Mouse (Mus musculus): ENCODE measurements around the gene Kpnb1. TPM values are rescaled to one million over a fixed set of nuclear protein-coding genes. Genes with fewer than 3 reads are reported as not detected.
A peak's percentile ranks its signal among the peaks of the same experiment; 100 is the strongest.

Kpnb1 gene
- total RNA-seq, 2 experiments from 2014 or later, result 108 to 120 TPM

DNA sequence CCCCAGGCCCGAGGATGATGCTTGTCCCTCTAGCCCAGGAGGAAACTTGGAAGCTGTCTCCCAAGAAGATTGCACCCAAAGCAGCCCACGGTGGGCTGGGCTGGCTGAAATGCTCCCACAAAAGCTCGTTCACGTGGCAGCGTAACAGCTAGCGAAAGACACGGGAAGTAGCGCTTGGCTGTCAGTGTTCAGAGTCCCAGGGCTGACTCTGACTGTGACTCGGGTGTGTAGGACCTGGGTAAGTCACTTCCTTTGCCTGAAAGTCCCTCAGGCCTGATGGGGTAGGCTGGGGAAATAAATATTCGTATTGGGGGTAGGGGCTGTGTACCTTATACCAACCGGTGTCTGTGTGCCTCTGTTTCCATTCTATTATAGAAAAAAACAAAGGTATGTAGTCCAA is 71.9 kb downstream of the Kpnb1 start:
- no peak for DNase-seq (ENCODE audit: extremely low spot score in 1 of 2, low spot score in 2 of 2)
- H3K4me3 ChIP-seq, result no peak overlapping the region

GRCm38 (mm10) chr11:97114671-97115601 is 72.7 kb downstream of the Kpnb1 start, which contains the start of gene Tbx21:
Gene Tbx21 (minus strand): TSS chr11:97115331.
- no peak for DNase-seq (ENCODE audit: extremely low spot score in 1 of 2, low spot score in 2 of 2)
- Histone ChIP-seq H3K27ac (no peak within 1 kb of the TSS), H3K4me3 (peak within 1 kb of the TSS; percentile 31)
- no peak for TF ChIP-seq CTCF (IDR thresholded peaks at IDR 0.05)
- intact Hi-C loops (cut with DNase I), result no loop called here

More for the DNA sequence above, 71.9 kb downstream of the Kpnb1 start:
- intact Hi-C loops (cut with DNase I), result no loop called here
- TF ChIP-seq CTCF (IDR thresholded peaks at IDR 0.05), result no peak
- H3K27ac ChIP-seq, result no peak overlapping the region

DNA sequence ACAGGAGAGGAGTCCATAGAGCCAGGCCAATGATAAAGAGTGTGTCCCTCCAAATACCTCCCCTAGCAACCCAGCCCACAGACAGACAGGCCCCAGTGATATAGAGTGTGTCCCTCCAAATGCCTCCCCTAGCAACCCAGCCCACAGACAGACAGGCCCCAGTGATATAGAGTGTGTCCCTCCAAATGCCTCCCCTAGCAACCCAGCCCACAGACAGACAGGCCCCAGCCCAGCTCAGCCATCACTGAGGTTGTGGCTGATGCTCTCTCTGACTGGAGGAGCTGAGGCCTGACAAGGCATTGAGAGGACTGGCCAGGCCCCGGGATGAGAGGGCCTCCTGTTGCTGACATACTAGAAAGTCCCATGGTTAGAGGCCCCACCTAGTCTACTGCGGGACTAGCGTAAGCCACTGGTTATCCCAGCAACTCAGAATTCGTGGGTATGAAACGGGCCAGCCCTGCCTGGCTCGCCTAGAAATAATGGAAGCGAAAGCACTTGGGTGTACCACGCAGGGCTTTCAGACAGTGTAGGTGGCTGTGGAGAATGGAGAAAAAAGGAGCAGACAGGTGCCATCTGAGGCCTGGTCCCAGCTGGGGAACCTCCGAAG is 75.1 kb downstream of the Kpnb1 start:
- no peak for TF ChIP-seq CTCF (IDR thresholded peaks at IDR 0.05)
- no peak overlapping the region for H3K27ac ChIP-seq
- no peak overlapping the region for H3K4me3 ChIP-seq
- DNase-seq (ENCODE audit: extremely low spot score in 1 of 2, low spot score in 2 of 2), result no peak
- intact Hi-C loops (cut with DNase I), result no loop called here

Small RNA genes within 50 kb of the gene (microRNA-seq; reads per million reads assigned to microRNA genes)
- gene Mir7235, result 0 to 0.24 reads per million in 2 experiments

Other genes starting within 250 kb of the Kpnb1 start
- 10 to 100 TPM; 40.0 to 40.2 TPM for gene Pnpo, start 243.9 kb downstream of the Kpnb1 start, total RNA-seq (2021)
- gene Sp2, start 204.9 kb downstream of the Kpnb1 start, total RNA-seq (2021), result 10 to 100 TPM; 12.6 to 15.2 TPM
- gene Sp6, start 174.5 kb downstream of the Kpnb1 start, total RNA-seq (2021), result 1 to 10 TPM in 1 of 2 experiments, under 1 TPM in 1; 0.91 to 1.8 TPM
- gene Scrn2, start 157.9 kb downstream of the Kpnb1 start, total RNA-seq (2021), result 1 to 10 TPM; 2.8 to 3.4 TPM
- under 1 TPM; 0.51 to 0.52 TPM for gene Lrrc46, start 146.5 kb downstream of the Kpnb1 start, total RNA-seq (2021)
- 10 to 100 TPM; 66.5 to 67.0 TPM for gene Mrpl10, start 146.3 kb downstream of the Kpnb1 start, total RNA-seq (2021)
- 10 to 100 TPM; 14.0 to 15.2 TPM for gene Osbpl7, start 137.3 kb downstream of the Kpnb1 start, total RNA-seq (2021)
- gene Tbx21, start 72.5 kb downstream of the Kpnb1 start, total RNA-seq (2021), result under 1 TPM; 0.32 to 0.40 TPM
- 10 to 100 TPM; 52.7 to 56.8 TPM for gene Tbkbp1, start 36.4 kb downstream of the Kpnb1 start, total RNA-seq (2021)
- gene Npepps, start 92.8 kb upstream of the Kpnb1 start, total RNA-seq (2021), result 100 to 1,000 TPM; 142 to 143 TPM
- gene Mrpl45, start 127.8 kb upstream of the Kpnb1 start, total RNA-seq (2021), result 10 to 100 TPM; 26.4 to 28.2 TPM
- gene Gpr179, start 164.2 kb upstream of the Kpnb1 start, total RNA-seq (2021), result under 1 TPM; 0.18 to 0.37 TPM
- 10 to 100 TPM; 87.2 to 91.9 TPM for gene Socs7, start 174.7 kb upstream of the Kpnb1 start, total RNA-seq (2021)
- 10 to 100 TPM; 64.4 to 78.6 TPM for gene Arhgap23, start 227.7 kb upstream of the Kpnb1 start, total RNA-seq (2021)

Measured in left cerebral cortex, adult 2 months (tissue).